Mouse (Mus musculus) thymus, postnatal 0 days (tissue): Measurements from ENCODE around the gene Zfp536. TPM values are rescaled to one million over a fixed set of nuclear protein-coding genes. Genes with fewer than 3 reads are reported as not detected.

Source experiments
- DNase-seq: peaks from one replicate; pipeline ENCODE4 v3.0.0-alpha.2; 2015; ENCODE audit warnings: low spot score
- polyA plus RNA-seq: library from polyadenylated mRNA; unstranded; fragments of >200 nt; fragmentation: Nextera tagmentation; extraction: Ambion mirVana; gene quantifications from 2 replicates; pipeline ENCODE4 v1.2.1, GENCODE M21; 2015

Zfp536 gene
- polyA plus RNA-seq, 1 experiment from 2014 or later, result 0.16 TPM

GRCm38 (mm10) chr7:37475485-37475884 is 298.0 kb downstream of the Zfp536 start:
- DNase-seq, result no peak

- no peak for DNase-seq
Measured at GRCm38 (mm10) chr7:37474284-37474683, 299.2 kb downstream of the Zfp536 start.

- DNase-seq, result no peak
Measured at GRCm38 (mm10) chr7:37473311-37474084, 299.9 kb downstream of the Zfp536 start.

- DNase-seq, result no peak
Measured at GRCm38 (mm10) chr7:37471726-37472125, 301.7 kb downstream of the Zfp536 start.

GRCm38 (mm10) chr7:37466477-37467243 is 306.8 kb downstream of the Zfp536 start:
- no peak for DNase-seq

- no peak for DNase-seq
Measured at GRCm38 (mm10) chr7:37464186-37464721, 309.2 kb downstream of the Zfp536 start.

- DNase-seq, result no peak
Measured at GRCm38 (mm10) chr7:37447523-37447922, 325.9 kb downstream of the Zfp536 start.

- DNase-seq, result no peak
Measured at GRCm38 (mm10) chr7:37439912-37440311, 333.5 kb downstream of the Zfp536 start.

GRCm38 (mm10) chr7:37439117-37439844 is 334.2 kb downstream of the Zfp536 start:
- peak; percentile 47 for DNase-seq

- no peak for DNase-seq
Measured at GRCm38 (mm10) chr7:37437887-37438286, 335.6 kb downstream of the Zfp536 start.

GRCm38 (mm10) chr7:37433156-37433555 is 340.3 kb downstream of the Zfp536 start:
- DNase-seq, result peak; percentile 86

- no peak for DNase-seq
Measured at GRCm38 (mm10) chr7:37431471-37431870, 342.0 kb downstream of the Zfp536 start.

- no peak for DNase-seq
Measured at GRCm38 (mm10) chr7:37426061-37426460, 347.4 kb downstream of the Zfp536 start.

GRCm38 (mm10) chr7:37422966-37423365 is 350.5 kb downstream of the Zfp536 start:
- DNase-seq, result no peak

Other genes starting within 250 kb of the Zfp536 start
- gene Uri1, start 249.9 kb upstream of the Zfp536 start, polyA plus RNA-seq, result 44.2 and 52.1 TPM in 2 replicates